Mouse (Mus musculus) myocyte (in vitro differentiated cells): ENCODE measurements around the gene Gm11060. TPM values are rescaled to one million over a fixed set of nuclear protein-coding genes. Genes with fewer than 3 reads are reported as not detected.

Experiments used
- H3K27me3 ChIP-seq: one replicate; pipeline ENCODE4 v1.6.1; 2011; ENCODE audit not compliant: control insufficient read depth, insufficient read depth, insufficient read length
- H3K36me3 ChIP-seq: one replicate; pipeline ENCODE4 v1.6.1; 2011; ENCODE audit not compliant: control insufficient read depth, insufficient read depth
- H3K4me2 ChIP-seq: one replicate; pipeline ENCODE4 v1.6.1; 2011; ENCODE audit warnings: low read depth, control low read depth
- H3K4me3 ChIP-seq: one replicate; pipeline ENCODE4 v1.5.1; 2011; ENCODE audit warnings: mild to moderate bottlenecking, control low read depth, moderate library complexity
- H3K79me2 ChIP-seq: one replicate; pipeline ENCODE4 v1.6.1; 2011; ENCODE audit not compliant: control insufficient read depth, insufficient read depth
- H3ac ChIP-seq: one replicate; pipeline ENCODE4 v1.6.1; 2011; ENCODE audit not compliant: control insufficient read depth, insufficient read length
- CEBPB ChIP-seq: IDR thresholded peaks from 2 replicates; pipeline ENCODE4 v1.6.1; 2011; ENCODE audit warnings: mild to moderate bottlenecking, moderate library complexity; ENCODE audit not compliant: poor library complexity, insufficient read depth, severe bottlenecking
- E2F4 ChIP-seq: IDR thresholded peaks from one replicate; pipeline ENCODE4 v1.6.1; 2011; ENCODE audit warnings: mild to moderate bottlenecking, control low read depth, moderate library complexity; ENCODE audit not compliant: insufficient read depth
- MAX ChIP-seq: IDR thresholded peaks from one replicate; pipeline ENCODE4 v1.6.1; 2011; ENCODE audit warnings: low read depth, mild to moderate bottlenecking, control low read depth
- MYOD1 ChIP-seq, 3 experiments: IDR thresholded peaks; one replicate each; pipeline ENCODE4 v1.6.1; 2011; ENCODE audit warnings: control low read depth in 2 of 3, low read depth in 2 of 3, mild to moderate bottlenecking in 2 of 3, moderate library complexity in 1 of 3; ENCODE audit not compliant: insufficient read length in 2 of 3, control insufficient read depth in 1 of 3
- MYOG ChIP-seq, 3 experiments: IDR thresholded peaks; one replicate each; pipeline ENCODE4 v1.6.1; 2011; ENCODE audit warnings: control low read depth in 2 of 3, low read depth in 2 of 3, mild to moderate bottlenecking in 2 of 3; ENCODE audit not compliant: insufficient read length in 2 of 3, control insufficient read depth in 1 of 3, insufficient read depth in 1 of 3
- POLR2A ChIP-seq: IDR thresholded peaks from one replicate; pipeline ENCODE4 v1.6.1; 2011; ENCODE audit warnings: low read depth, mild to moderate bottlenecking, control low read depth, moderate library complexity; ENCODE audit not compliant: insufficient read length
- POLR2AphosphoS2 ChIP-seq: IDR thresholded peaks from one replicate; pipeline ENCODE4 v1.6.1; 2011; ENCODE audit warnings: low read depth, control low read depth; ENCODE audit not compliant: insufficient read length
- REST ChIP-seq: IDR thresholded peaks from one replicate; pipeline ENCODE4 v1.6.1; 2011; ENCODE audit warnings: mild to moderate bottlenecking, control low read depth, moderate library complexity; ENCODE audit not compliant: insufficient read depth, insufficient read length
- SRF ChIP-seq: IDR thresholded peaks from one replicate; pipeline ENCODE4 v1.6.1; 2011; ENCODE audit warnings: low read depth; ENCODE audit not compliant: control insufficient read depth, insufficient read length
- TCF12 ChIP-seq: IDR thresholded peaks from one replicate; pipeline ENCODE4 v1.6.1; 2011; ENCODE audit warnings: mild to moderate bottlenecking, control low read depth; ENCODE audit not compliant: poor library complexity, insufficient read depth, severe bottlenecking
- TCF3 ChIP-seq: IDR thresholded peaks from one replicate; pipeline ENCODE4 v1.6.1; 2011; ENCODE audit warnings: low read depth, control low read depth; ENCODE audit not compliant: insufficient read length
- USF1 ChIP-seq: IDR thresholded peaks from one replicate; pipeline ENCODE4 v1.6.1; 2011; ENCODE audit warnings: low read depth, mild to moderate bottlenecking, control low read depth, moderate library complexity
- polyA plus RNA-seq: library from polyadenylated mRNA; unstranded; fragments of >200 nt; fragmentation: generic; extraction: Trizol; gene quantifications from one replicate; pipeline ENCODE4 v1.2.1, GENCODE M21; 2012; ENCODE audit warnings: missing spikeins

Gm11060 gene
- polyA plus RNA-seq, 1 experiment = not detected

DNA sequence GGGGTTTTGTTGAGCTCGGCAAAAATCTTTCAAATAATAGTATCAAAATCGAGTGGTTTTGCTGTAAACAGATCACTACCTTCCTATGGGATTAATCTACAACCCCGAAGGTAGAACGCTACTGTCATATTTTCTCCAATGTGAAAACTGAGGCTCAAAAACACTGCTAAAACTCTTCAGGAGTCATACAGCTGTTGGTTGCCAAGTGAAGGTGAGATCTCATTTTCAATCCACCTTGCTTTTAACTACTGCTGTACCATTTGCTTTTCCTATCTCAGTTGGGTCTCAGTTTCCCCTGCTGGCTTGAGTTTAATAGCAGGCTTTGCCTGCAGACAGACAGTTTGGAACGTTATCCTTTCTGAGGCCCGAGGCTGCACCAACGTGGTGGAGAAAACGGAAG is 31.6 kb downstream of the Gm11060 start:
- no peaks in the 10 kb centered on the region for H3K36me3 ChIP-seq
- TF ChIP-seq POLR2A (no peak), TCF12 (no peak), MYOD1 (IDR thresholded peaks at IDR 0.05; ENCODE audit: control insufficient read depth in 1 of 3, insufficient read length in 2 of 3, low read depth in 2 of 3) (no peak), REST (no peak), E2F4 (no peak), USF1 (no peak), MYOG (IDR thresholded peaks at IDR 0.05; ENCODE audit: control insufficient read depth in 1 of 3, insufficient read depth in 1 of 3, insufficient read length in 2 of 3, low read depth in 2 of 3) (no peak), SRF (no peak), POLR2AphosphoS2 (no peak), CEBPB (no peak), MAX (no peak), TCF3 (no peak)
- no peak overlapping the region for H3ac ChIP-seq
- no peak overlapping the region for H3K4me3 ChIP-seq
- no peak overlapping the region for H3K4me2 ChIP-seq
- H3K27me3 ChIP-seq = peaks cover 60% of the 10 kb centered on the region
- H3K79me2 ChIP-seq = no peaks in the 10 kb centered on the region

- TF ChIP-seq MYOG (IDR thresholded peaks at IDR 0.05; ENCODE audit: control insufficient read depth in 1 of 3, insufficient read depth in 1 of 3, insufficient read length in 2 of 3, low read depth in 2 of 3) (no peak), MAX (no peak), TCF3 (no peak), E2F4 (no peak), POLR2AphosphoS2 (no peak), USF1 (no peak)
- Histone ChIP-seq H3ac (no peak overlapping the region), H3K36me3 (no peaks in the 10 kb centered on the region)
Observed at GRCm38 (mm10) chr2:105123881-105124280, 32.1 kb downstream of the Gm11060 start.

GRCm38 (mm10) chr2:105124391-105124790 is 32.6 kb downstream of the Gm11060 start:
- H3K4me3 ChIP-seq = no peak overlapping the region
- no peak overlapping the region for H3K4me2 ChIP-seq

More at GRCm38 (mm10) chr2:105123881-105124280, 32.1 kb downstream of the Gm11060 start:
- no peak overlapping the region for H3K4me2 ChIP-seq
- no peaks in the 10 kb centered on the region for H3K79me2 ChIP-seq
- H3K4me3 ChIP-seq = no peak overlapping the region
- peaks cover 57% of the 10 kb centered on the region for H3K27me3 ChIP-seq

GRCm38 (mm10) chr2:105125205-105125604 is 33.4 kb downstream of the Gm11060 start:
- Histone ChIP-seq H3K36me3 (no peaks in the 10 kb centered on the region), H3K4me2 (no peak overlapping the region), H3K4me3 (no peak overlapping the region), H3K79me2 (no peaks in the 10 kb centered on the region), H3ac (no peak overlapping the region), H3K27me3 (peaks cover 46% of the 10 kb centered on the region)
- TF ChIP-seq USF1 = no peak
- TF ChIP-seq REST = no peak
- no peak for TF ChIP-seq E2F4
- no peak for TF ChIP-seq MAX
- TF ChIP-seq MYOG (IDR thresholded peaks at IDR 0.05; ENCODE audit: control insufficient read depth in 1 of 3, insufficient read depth in 1 of 3, insufficient read length in 2 of 3, low read depth in 2 of 3) = no peak
- TF ChIP-seq TCF12 = no peak
- TF ChIP-seq MYOD1 (IDR thresholded peaks at IDR 0.05; ENCODE audit: control insufficient read depth in 1 of 3, insufficient read length in 2 of 3, low read depth in 2 of 3) = no peak
- TF ChIP-seq TCF3 = no peak
- no peak for TF ChIP-seq SRF

More at GRCm38 (mm10) chr2:105124391-105124790, 32.6 kb downstream of the Gm11060 start:
- no peaks in the 10 kb centered on the region for H3K36me3 ChIP-seq
- H3K79me2 ChIP-seq = no peaks in the 10 kb centered on the region
- H3K27me3 ChIP-seq = peaks cover 52% of the 10 kb centered on the region
- H3ac ChIP-seq = no peak overlapping the region
- TF ChIP-seq TCF3 = no peak
- TF ChIP-seq CEBPB = no peak
- TF ChIP-seq POLR2A = no peak
- TF ChIP-seq MAX = no peak
- no peak for TF ChIP-seq MYOD1 (IDR thresholded peaks at IDR 0.05; ENCODE audit: control insufficient read depth in 1 of 3, insufficient read length in 2 of 3, low read depth in 2 of 3)
- TF ChIP-seq SRF = no peak
- no peak for TF ChIP-seq POLR2AphosphoS2

- Histone ChIP-seq H3K79me2 (no peaks in the 10 kb centered on the region), H3ac (no peak overlapping the region), H3K4me3 (no peak overlapping the region), H3K27me3 (peaks cover 43% of the 10 kb centered on the region), H3K4me2 (no peak overlapping the region), H3K36me3 (no peaks in the 10 kb centered on the region)
- no peak for TF ChIP-seq TCF3
- TF ChIP-seq USF1 = no peak
- no peak for TF ChIP-seq SRF
- TF ChIP-seq POLR2A = no peak
- no peak for TF ChIP-seq MYOG (IDR thresholded peaks at IDR 0.05; ENCODE audit: control insufficient read depth in 1 of 3, insufficient read depth in 1 of 3, insufficient read length in 2 of 3, low read depth in 2 of 3)
- TF ChIP-seq TCF12 = no peak
- no peak for TF ChIP-seq REST
- no peak for TF ChIP-seq CEBPB
- no peak for TF ChIP-seq MYOD1 (IDR thresholded peaks at IDR 0.05; ENCODE audit: control insufficient read depth in 1 of 3, insufficient read length in 2 of 3, low read depth in 2 of 3)
- TF ChIP-seq MAX = no peak
- TF ChIP-seq POLR2AphosphoS2 = no peak
- TF ChIP-seq E2F4 = no peak
Observed at GRCm38 (mm10) chr2:105125641-105126040, 33.8 kb downstream of the Gm11060 start.
